Mouse (Mus musculus): Measurements from ENCODE around the gene Rgs10. TPM values are rescaled to one million over a fixed set of nuclear protein-coding genes. Genes with fewer than 3 reads are reported as not detected.
"Not testable (repeated sequence)": the region's sequence is repeated elsewhere in the genome, so short reads cannot be mapped to it uniquely, and the experiment has no call there.

Gene Rgs10
- total RNA-seq, 1 experiment from 2014 or later, result 20.3 TPM

DNA sequence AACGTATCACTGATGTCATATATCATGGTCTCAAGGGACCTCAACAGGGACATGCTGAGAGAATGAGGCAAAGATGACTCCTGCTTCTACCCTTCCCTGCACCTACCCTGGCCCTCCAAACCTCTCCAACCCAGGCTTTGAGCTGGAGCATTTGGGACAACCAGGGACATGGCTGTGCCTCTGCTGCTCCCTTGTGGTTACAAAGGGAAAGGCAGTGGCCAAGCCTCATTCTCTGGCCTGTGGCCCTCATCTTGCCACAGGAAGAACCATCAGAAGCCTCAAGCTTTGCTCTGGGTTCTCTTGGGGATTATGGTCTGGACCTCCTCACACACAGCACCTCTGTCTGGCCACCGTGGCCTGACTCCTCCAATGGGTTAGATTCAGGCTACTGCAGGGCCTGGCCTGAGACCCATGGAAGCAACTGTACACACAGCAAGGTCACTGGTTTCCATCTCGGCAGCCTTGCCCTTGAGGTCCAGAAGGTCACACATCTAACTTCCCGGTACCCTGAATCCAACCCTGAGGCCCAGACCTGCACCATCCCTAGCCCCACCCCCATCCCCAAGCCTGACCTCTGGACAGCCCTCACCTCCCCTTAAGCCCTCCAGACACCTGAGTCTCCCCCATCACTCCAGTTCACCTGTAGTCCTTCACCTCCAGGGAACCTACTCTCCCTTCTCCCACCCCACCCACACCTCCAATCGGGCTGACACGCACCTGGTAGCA is 73.5 kb downstream of the Rgs10 start:
- peak; percentile 72 for DNase-seq

DNA sequence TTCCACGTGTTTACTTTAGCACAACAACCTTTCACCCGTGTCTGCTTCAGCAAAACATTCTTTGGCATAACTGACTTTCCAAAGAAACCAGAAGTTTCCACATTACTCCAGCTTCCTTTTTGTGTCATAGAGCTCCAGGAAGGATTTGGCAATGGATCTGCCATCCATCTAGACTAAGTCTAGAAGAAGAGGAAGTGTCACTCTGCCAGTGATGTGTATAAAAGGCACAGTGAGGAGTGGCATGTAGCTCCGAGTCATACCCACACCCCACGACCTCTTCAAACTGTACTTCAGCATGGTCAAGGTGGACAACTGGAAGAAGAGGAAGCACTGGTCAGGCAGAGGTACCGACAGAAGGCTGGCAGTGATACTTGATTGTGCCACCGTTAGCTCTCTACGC is 74.1 kb downstream of the Rgs10 start:
- DNase-seq, result no peak

DNA sequence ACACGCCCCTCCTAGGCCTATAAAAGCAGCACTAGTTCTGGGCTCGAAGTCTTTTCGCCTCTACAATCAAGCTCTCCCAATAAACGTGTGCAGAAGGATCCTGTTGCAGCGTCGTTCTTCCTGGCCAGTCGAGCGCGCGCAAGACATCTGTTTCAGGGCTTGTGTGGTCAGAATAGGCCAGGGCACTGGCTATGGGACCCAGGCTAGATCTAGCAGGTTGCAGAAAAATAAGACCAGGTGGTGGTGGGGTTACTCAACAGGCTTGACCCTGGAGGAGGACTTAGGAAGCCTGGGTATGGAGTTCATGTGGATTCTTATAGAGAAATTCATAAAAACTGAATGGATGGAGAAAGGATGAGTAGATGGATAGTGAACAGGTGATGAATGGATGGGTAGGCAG is 75.9 kb downstream of the Rgs10 start:
- DNase-seq, result not testable (repeated sequence)

DNA sequence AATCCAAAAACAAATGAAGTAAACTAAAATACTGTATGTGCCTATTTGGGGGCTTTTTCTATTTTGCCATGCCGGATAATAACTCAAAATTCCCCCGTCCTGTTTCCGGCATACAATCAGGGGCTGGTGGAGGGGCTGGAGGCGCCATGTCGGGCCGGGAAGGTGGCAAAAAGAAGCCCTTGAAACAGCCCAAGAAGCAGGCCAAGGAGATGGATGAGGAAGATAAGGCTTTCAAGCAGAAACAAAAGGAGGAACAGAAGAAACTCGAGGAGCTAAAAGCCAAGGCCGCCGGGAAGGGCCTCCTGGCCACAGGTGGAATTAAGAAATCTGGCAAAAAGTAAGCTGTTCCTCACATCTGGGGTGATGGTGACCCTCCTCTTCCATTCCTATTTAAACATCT is 78.2 kb downstream of the Rgs10 start:
- DNase-seq, result not testable (repeated sequence)

DNA sequence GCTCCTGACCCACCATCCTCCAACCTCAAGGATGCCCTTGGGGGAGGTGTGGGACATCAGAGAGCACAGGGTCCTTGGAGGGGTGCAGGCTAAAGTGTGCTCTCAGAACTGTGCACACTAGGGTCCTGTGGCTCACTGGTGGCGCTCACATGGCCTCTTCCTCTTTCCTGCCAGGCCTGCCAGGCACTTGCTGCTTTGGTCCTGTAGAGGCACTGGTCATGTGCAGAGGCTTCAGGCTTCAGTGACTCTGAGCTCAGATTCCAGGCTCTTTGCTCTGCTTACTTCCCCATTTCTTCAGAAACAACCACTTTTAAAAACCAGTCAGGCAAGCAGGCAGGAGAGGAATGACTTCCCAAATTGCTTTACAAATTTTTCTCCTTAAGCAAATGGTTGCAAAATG is 85.7 kb downstream of the Rgs10 start:
- no peak for DNase-seq

DNA sequence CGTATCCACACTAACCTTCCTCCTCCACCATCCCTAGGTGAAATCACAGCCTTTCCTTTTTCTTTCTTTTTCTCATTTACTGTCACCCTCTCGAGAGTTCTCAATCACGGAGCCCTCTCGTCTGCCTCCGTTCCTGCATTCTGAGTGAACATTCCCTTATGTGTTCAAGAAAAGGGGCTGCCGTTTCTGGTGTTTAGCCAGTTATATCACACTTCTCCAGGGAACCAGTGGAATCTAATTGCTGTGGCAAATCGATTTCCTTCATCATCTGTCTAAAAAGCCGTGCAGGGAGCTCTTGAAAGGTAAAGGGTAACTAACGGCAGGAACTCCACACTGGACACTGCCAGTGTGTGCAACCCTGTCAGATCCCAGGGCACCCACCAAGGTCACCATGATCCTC is 87.6 kb downstream of the Rgs10 start:
- DNase-seq, result no peak

DNA sequence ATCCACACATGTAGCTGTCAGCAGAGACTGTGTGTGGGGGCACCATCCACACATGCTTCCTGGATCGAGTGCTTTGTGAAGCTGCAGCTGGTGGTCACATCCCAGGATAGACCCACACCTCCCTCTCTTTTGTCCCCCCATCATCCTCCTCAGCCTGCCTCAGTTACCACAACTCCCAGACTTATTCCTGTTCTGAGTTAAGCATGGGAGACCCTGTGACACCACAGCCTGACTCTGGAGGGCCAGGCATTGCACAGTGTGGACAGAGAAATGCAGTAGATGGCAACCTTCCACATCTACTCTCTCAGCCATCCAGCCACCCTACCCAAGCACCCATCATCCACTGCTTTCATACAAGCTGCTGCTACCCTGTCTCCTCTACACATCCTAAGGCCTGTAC is 93.6 kb downstream of the Rgs10 start:
- no peak for DNase-seq

Other genes with a start within 250 kb of the Rgs10 start
- gene Cox6a2, start 212.4 kb downstream of the Rgs10 start, total RNA-seq (2021), result 2.8 and 5.0 TPM in 2 replicates
- 19.3 and 20.5 TPM in 2 replicates for gene Armc5, start 181.4 kb downstream of the Rgs10 start, total RNA-seq (2021)
- gene 9130023H24Rik, start 180.7 kb downstream of the Rgs10 start, total RNA-seq (2021), result 9.1 and 10.3 TPM in 2 replicates
- gene Tgfb1i1, start 171.9 kb downstream of the Rgs10 start, total RNA-seq (2021), result 20.2 and 23.0 TPM in 2 replicates
- gene Slc5a2, start 153.1 kb downstream of the Rgs10 start, total RNA-seq (2021), result not detected in 2 replicates
- 29.0 and 33.5 TPM in 2 replicates for gene BC017158, start 120.6 kb downstream of the Rgs10 start, total RNA-seq (2021)
- gene Tial1, start 43.0 kb upstream of the Rgs10 start, total RNA-seq (2021), result 123 and 132 TPM in 2 replicates
- gene Bag3, start 104.9 kb upstream of the Rgs10 start, total RNA-seq (2021), result 148 and 181 TPM in 2 replicates
- gene Inpp5f, start 192.6 kb upstream of the Rgs10 start, total RNA-seq (2021), result 28.8 and 31.4 TPM in 2 replicates

Data from adrenal gland, postnatal 25 days (tissue).